Mouse (Mus musculus) Patski (cell line): Measurements from ENCODE around the gene Atp6v1fnb. TPM values are rescaled to one million over a fixed set of nuclear protein-coding genes. Genes with fewer than 3 reads are reported as not detected.

Source experiments
- ATAC-seq: fragments of 100-300 bp; one replicate; pipeline ENCODE4 v1.8.0; 2021
- CTCF ChIA-PET: fragments of 350-600 bp; sonication (Branson Sonifier 250); formaldehyde crosslinking; loops from one replicate; lab custom pipeline; 2022; ENCODE audit warnings: inconsistent platforms; lab: Charles Lee
- POLR2A ChIA-PET: fragments of 350-600 bp; sonication (Branson Sonifier 250); formaldehyde crosslinking; loops from one replicate; lab custom pipeline; 2022; ENCODE audit warnings: antibody characterized with exemption, inconsistent platforms; lab: Charles Lee
- DNase-seq: peaks from one replicate; pipeline ENCODE4 v3.0.0-alpha.2; 2011; ENCODE audit warnings: low read depth, low spot score
- H3K27me3 ChIP-seq: fragments of 371-371 bp; one replicate; pipeline ENCODE4 v1.5.1; 2021
- CTCF ChIP-seq: fragments of 100-300 bp; IDR thresholded peaks from one replicate; pipeline ENCODE4 v1.5.1; 2021
- in situ Hi-C: fragments of 300-500 bp; cut with MboI; formaldehyde crosslinking; loops from 3 replicates; pipeline ENCODE4 v1.11.1; 2018; ENCODE audit warnings: low pct_unique_long_range_greater_than_20kb, mixed read lengths
- polyA plus RNA-seq: library from polyadenylated mRNA; unstranded; gene quantifications from one replicate; pipeline ENCODE4 v1.2.3, GENCODE M21; 2021

The Atp6v1fnb gene
- polyA plus RNA-seq, 1 experiment from 2014 or later: not detected

DNA sequence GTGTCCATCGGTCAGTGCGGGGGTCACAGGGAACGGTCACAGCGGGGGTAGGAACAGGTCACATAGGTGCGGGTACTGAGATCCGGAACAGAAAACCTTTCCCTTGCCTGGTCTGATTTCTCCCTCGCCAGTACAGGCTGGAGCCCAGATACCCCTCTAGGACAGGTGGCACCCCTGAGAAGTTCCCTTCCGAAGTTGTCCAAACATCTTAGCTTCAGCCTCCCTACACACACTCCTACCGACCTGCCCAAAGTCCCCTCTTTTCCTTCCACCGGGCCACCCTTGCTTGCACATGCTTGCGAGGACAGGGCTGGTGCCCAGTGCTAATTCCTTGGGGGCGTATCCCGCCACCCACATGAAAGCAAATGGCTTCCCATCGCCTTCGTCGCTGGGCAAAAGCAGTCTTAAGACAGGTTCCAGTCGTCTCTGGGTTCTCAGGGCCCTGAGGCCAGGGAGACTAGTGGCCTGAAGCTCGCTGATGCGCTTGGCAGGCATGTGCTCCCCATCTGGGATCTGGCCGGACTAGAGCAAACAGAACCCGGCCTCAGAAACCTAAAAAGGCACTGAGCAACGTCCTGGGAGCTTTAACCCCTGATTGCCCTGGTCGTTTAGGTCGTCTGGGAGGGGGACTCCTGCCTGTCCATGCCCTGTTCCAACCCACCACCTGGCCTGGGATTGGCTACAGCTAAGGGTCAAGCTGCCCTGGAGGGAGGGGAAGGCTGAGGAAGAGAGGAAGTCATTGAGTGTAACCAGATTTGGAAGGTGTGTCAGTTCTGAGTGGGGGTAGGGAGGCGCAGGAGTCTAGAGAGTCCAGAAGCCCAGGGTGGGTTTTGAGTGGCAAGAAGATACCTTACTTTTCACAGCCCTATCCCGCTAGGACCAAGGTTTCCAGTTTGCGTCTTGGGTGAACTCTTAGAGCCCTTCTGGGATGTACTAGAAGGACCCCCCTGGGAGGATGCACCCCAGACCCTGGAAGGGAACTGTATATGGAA, 37.1 kb upstream of the Atp6v1fnb start:
- no peak for ATAC-seq
- CTCF ChIA-PET: no interaction called here
- no peak for TF ChIP-seq CTCF
- DNase-seq: no peak
- no peaks in the 10 kb centered on the region for H3K27me3 ChIP-seq
- in situ Hi-C loops: no loop called here
- POLR2A ChIA-PET: interaction anchor here (0.6 to 2.1 kb wide), 7 partner anchors 12 to 174 kb away, joined by 3 to 17 read pairs (median 4); partner anchors contain the start of gene Ccdc136

DNA sequence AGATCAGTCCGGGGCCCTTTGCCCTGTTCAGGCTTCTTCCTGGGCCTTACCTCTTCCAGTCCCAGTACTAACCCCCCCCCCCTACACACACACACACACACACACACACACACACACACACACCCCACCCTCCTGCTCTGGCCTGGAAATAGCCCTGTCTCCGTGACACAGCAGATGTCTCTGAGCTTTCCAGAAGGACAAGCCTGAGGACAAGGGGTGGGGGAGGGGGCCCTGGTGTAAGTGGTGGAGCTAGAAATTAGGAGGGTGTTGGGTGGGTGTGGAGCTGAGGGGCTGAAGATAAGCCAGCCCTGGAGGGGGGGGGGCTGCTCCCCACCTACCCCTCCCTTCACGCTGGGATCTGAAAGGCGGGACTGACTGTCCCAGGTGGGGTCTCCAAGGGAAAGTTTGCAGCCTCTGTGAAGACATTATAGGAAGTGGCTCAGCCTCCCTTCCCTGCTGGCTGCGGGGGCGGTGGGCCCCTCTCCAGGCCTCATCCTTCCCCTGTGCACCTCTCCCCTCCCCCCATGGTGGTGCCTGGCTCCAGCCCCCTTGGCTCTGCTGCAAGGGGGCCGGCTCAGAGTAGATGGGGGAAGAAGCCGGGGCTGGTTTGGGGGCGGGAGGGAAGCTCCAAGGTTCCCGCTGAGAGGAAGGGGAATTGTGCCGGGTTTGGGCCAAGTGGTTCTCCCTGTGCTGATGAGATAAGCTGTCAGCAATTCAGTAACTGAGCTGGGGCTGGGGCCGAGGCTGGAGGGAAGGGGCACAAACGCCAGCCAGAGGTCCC, 36.1 kb upstream of the Atp6v1fnb start:
- DNase-seq: no peak
- TF ChIP-seq CTCF: no peak
- in situ Hi-C loops: no loop called here
- no peaks in the 10 kb centered on the region for H3K27me3 ChIP-seq
- ChIA-PET CTCF (interaction anchor here (0.5 kb wide), 1 partner anchor 226 kb away, joined by 3 read pairs; no protein-coding TSS in a partner anchor), POLR2A (interaction anchor here (0.7 to 2.1 kb wide), 3 partner anchors 13 to 173 kb away, joined by 3 to 17 read pairs (median 5); partner anchors contain the start of gene Ccdc136)
- ATAC-seq: no peak

DNA sequence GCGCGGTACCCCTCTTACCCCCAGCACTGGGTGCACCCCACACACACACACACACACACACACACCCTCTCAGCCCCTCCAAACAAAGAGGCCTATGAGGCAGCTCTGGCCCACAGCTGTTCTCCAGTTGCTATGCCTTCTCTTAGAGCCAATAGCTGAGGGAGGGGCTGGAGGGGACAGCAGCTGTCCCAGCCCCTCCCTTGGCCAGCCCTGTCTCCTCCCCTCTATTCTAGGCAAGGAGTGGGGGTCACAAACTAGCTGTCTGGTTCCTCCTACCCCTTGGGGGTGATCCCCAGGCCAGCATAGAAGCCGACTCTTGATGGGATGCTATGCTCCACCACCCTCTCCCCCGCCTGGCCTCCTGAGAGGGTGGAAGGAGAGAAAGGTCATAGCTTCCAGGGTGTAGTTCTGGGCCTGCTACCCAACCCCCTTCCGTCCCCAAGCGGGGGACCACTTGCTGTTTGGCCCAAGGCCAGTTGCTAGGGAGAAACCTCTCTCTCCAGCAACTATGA, 35.2 kb upstream of the Atp6v1fnb start:
- TF ChIP-seq CTCF: no peak
- CTCF ChIA-PET: interaction anchor here (0.7 kb wide), 1 partner anchor 8 kb away, joined by 3 read pairs; no protein-coding TSS in a partner anchor
- no peaks in the 10 kb centered on the region for H3K27me3 ChIP-seq
- POLR2A ChIA-PET: interaction anchor here (0.6 to 2.1 kb wide), 3 partner anchors 33 to 225 kb away, joined by 3 to 17 read pairs (median 4); partner anchors contain the start of gene Ccdc136
- no peak for DNase-seq
- in situ Hi-C loops: no loop called here
- ATAC-seq: peak; percentile 7

DNA sequence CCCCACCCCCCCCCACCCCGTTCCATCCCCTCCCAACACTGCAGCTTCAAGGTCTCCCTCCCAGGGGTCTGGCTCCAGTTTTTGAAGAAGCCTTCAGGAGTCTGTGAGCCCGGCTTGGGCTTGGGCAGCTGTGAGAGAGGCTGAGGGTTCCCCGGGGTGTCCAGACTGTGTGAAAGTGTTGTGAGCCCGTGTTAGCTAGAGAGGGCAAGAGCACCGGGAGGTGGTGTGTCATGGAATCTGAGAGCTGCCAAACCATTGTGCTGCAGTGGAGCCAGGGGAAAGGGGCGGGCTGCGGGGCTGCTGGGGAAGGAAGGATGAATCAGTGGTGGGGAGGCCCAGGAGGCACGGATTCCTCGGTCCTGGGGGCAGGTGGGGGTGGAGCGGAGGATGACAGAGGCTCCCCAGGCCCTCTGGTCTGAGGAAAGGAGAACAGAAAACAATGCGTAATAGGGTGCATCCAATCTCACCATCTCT, 34.7 kb upstream of the Atp6v1fnb start:
- ChIA-PET POLR2A (interaction anchor here (0.6 to 0.7 kb wide), 2 partner anchors 32 to 225 kb away, joined by 3 to 4 read pairs; no protein-coding TSS in a partner anchor), CTCF (interaction anchor here (1.4 to 1.6 kb wide), 2 partner anchors 18 to 27 kb away, joined by 3 read pairs; no protein-coding TSS in a partner anchor)
- DNase-seq: peak; percentile 90
- peak; percentile 61 for ATAC-seq
- H3K27me3 ChIP-seq: no peaks in the 10 kb centered on the region
- in situ Hi-C loops: no loop called here
- TF ChIP-seq CTCF: no peak

DNA sequence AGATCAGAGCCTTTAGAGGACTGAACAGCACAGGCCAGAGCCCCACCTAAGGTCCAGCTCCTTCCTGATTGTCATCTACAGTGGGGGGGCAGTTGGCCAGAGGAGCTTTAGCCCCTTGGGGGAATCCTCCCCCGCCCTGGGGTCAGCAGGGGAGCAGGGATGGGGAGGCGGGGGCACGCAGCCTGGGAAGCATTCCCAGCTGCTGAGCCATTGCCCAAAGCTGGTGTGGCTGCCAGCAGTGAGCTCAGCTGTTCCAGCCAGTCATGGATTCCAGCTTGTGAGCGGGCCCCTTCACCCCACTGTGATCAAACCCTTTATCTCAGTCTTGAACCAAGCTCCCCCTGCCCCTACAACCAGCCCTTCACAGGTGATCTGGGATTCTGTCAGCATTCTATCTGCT, 32.0 kb upstream of the Atp6v1fnb start:
- ChIA-PET POLR2A (no interaction called here), CTCF (interaction anchor here (1.2 kb wide), 2 partner anchors 10 to 13 kb away, joined by 3 read pairs; no protein-coding TSS in a partner anchor)
- DNase-seq (no peak), ATAC-seq (no peak)
- in situ Hi-C loops: no loop called here
- TF ChIP-seq CTCF: no peak
- H3K27me3 ChIP-seq: no peaks in the 10 kb centered on the region

DNA sequence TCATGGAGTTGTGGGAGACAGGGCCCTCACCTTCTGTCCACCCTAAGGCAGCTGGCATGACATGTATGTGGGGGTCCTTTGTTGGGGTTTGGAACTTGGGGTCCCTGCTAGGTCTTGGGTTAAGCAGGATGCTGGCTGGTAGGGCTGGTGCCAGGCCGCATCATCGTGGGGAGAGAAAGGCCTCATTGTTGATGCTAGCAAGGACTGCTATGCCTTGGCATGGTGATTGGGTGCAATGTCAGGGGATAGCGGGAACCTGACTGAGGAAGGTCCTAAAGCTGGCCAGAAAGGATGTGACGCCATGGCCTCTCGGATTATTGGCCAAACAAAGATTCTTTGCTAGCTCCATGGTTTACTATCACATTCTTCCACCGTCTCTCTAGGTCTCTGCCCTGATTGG, 31.4 kb upstream of the Atp6v1fnb start:
- H3K27me3 ChIP-seq: no peaks in the 10 kb centered on the region
- no peak for TF ChIP-seq CTCF
- ChIA-PET POLR2A (interaction anchor here (0.9 kb wide), 1 partner anchor 92 kb away, joined by 4 read pairs; the partner anchor contains the start of gene Calu), CTCF (interaction anchor here (1.2 kb wide), 2 partner anchors 10 to 12 kb away, joined by 3 read pairs; no protein-coding TSS in a partner anchor)
- in situ Hi-C loops: no loop called here
- no peak for ATAC-seq
- no peak for DNase-seq

DNA sequence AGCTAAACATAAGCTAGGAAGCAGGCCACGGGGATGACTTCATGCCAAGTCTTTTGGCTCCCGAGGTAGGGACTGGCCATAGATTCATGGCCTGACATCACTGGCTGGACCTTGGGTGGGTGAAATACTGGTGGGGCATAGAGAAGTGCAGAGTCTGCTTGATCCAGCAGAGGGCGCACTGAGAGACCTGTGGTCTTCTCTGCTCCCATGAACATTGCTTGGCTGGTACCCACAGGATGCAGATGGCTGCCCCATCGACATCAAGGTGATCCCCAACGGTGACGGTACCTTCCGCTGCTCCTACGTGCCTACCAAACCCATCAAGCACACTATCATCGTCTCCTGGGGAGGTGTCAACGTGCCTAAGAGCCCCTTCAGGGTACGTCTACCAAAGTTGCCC, 26.5 kb upstream of the Atp6v1fnb start:
- no peaks in the 10 kb centered on the region for H3K27me3 ChIP-seq
- TF ChIP-seq CTCF: no peak
- ChIA-PET POLR2A (interaction anchor here (0.9 kb wide), 1 partner anchor 43 kb away, joined by 3 read pairs; no protein-coding TSS in a partner anchor), CTCF (interaction anchor here (0.9 to 1.0 kb wide), 2 partner anchors 9 to 34 kb away, joined by 3 read pairs; no protein-coding TSS in a partner anchor)
- DNase-seq (no peak), ATAC-seq (no peak)
- in situ Hi-C loops: no loop called here

DNA sequence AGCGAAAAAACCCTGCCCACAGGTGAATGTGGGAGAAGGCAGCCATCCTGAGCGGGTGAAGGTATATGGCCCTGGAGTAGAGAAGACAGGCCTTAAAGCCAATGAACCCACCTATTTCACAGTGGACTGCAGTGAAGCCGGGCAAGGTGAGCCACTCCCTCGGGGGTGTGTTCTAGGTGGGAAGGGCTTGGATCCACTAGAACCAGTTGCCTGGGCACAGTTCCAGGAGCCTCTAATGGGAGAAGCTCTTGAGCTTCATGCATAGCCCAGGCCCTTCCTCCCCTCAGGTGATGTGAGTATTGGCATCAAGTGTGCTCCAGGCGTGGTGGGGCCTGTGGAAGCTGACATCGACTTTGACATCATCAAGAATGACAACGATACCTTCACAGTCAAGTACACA, 25.9 kb upstream of the Atp6v1fnb start:
- H3K27me3 ChIP-seq: no peaks in the 10 kb centered on the region
- in situ Hi-C loops: no loop called here
- no peak for TF ChIP-seq CTCF
- ATAC-seq (no peak), DNase-seq (no peak)
- ChIA-PET CTCF (interaction anchor here (0.6 to 1.0 kb wide), 2 partner anchors 34 to 273 kb away, joined by 3 read pairs; no protein-coding TSS in a partner anchor), POLR2A (interaction anchor here (0.9 kb wide), 1 partner anchor 43 kb away, joined by 3 read pairs; no protein-coding TSS in a partner anchor)

DNA sequence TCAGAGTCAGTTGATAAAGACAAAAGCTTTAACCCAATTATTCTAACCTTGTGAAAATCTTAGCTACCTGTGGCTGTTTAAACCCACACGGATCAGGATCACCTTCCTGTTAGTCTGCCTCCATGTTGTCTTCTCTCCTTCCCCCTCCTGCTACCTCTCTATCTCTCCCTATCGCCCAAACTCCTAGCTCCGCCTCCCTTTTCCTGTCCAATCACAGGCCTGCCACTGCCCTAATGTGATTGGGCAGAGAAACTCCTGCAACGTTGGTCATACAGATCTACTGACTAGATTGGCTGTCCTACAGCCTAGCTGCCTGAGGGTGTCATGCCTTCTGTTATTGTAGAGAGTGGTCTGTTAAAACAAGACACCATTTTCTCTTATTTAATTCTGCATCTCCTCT, 21.4 kb upstream of the Atp6v1fnb start:
- no peak for DNase-seq
- no peaks in the 10 kb centered on the region for H3K27me3 ChIP-seq
- CTCF ChIA-PET: interaction anchor here (0.7 to 2.0 kb wide), 3 partner anchors 10 to 27 kb away, joined by 3 to 5 read pairs (median 3); no protein-coding TSS in a partner anchor
- ATAC-seq: no peak
- in situ Hi-C loops: no loop called here
- POLR2A ChIA-PET: interaction anchor here (0.7 kb wide), 1 partner anchor 18 kb away, joined by 3 read pairs; no protein-coding TSS in a partner anchor
- TF ChIP-seq CTCF: no peak
